Mouse (Mus musculus) lung, adult 2 months (tissue): ENCODE results near the gene Cdk5.

ENCODE experiments used
- CTCF ChIP-seq: fragments of 200-500 bp; IDR thresholded peaks from 2 replicates; pipeline ENCODE4 v1.5.1; 2011; ENCODE audit warnings: mild to moderate bottlenecking, low read length, control low read depth; ENCODE audit not compliant: insufficient read depth
- POLR2A ChIP-seq: fragments of 200-500 bp; IDR thresholded peaks from 2 replicates; pipeline ENCODE4 v1.6.1; 2011; ENCODE audit warnings: low read depth, mild to moderate bottlenecking, control low read depth, low read length, borderline replicate concordance; ENCODE audit errors: extremely low read depth

GRCm38 (mm10) chr5:24389658-24390020 lies 33.7 kb downstream of the Cdk5 start:
- no peak for TF ChIP-seq CTCF
- TF ChIP-seq POLR2A: no peak
